In the genomic region with DNA sequence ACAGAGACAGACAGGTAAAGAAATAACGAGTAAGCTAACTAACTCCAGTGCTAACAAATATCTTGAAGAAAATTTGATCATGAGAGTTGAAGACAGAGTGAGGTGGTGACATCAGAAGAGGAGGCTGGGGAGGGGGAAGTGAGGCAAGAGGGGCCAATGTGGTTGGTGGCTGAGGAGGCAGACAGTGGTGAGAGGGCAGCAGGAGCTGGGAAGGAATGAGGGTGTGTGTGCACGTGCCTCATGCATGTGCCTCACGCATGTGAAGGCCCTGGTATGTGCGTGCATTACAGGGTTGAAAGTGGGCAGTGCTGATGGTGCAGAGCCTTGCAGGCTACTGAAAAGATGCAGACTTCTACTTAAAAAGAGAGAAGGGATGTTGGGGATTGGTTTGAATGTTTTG, we compare ENCODE assay signal across 23 mouse cellular contexts. TPM values are rescaled to one million over a fixed set of nuclear protein-coding genes. Genes with fewer than 3 reads are reported as not detected.
DNase-seq lines count a peak whose midpoint lies in the region; ATAC-seq and TF ChIP-seq lines count a peak whose summit lies in the region.
"Had no signal": no experiment of that assay in that cellular context is flagged by ENCODE, and none has a peak within 500 bp of the region (broad histone marks: within the 10 kb centered on the region; RNA-seq: fewer than 3 reads in every experiment).

No protein-coding gene starts in this region.

- no peak for TF ChIP-seq CTCF in liver, postnatal 0 days (IDR thresholded peaks at IDR 0.05; ENCODE audit: low read depth)

- H3K4me1 ChIP-seq in liver, postnatal 0 days (ENCODE audit: insufficient read depth), result no peaks in the 10 kb centered on the region
- no peaks in the 10 kb centered on the region for H3K4me1 ChIP-seq in liver, embryonic 11.5 days (replicated peaks; ENCODE audit: control insufficient read depth, insufficient read depth, low read length)
- H3K4me1 ChIP-seq: forebrain, embryonic 10.5 days; forebrain, embryonic 15.5 days; heart, embryonic 10.5 days; hindbrain, embryonic 13.5 days; intestine, embryonic 15.5 days had no signal

- TF ChIP-seq EP300 in liver, postnatal 0 days (IDR thresholded peaks at IDR 0.05; ENCODE audit: low read depth), result no peak

- H3K36me3 ChIP-seq in liver, postnatal 0 days (replicated peaks; ENCODE audit: insufficient read depth, low read length), result no peaks in the 10 kb centered on the region
- H3K36me3 ChIP-seq in liver, embryonic 11.5 days (ENCODE audit: control insufficient read depth, insufficient read depth, low read length), result no peaks in the 10 kb centered on the region
- H3K36me3 ChIP-seq: forebrain, embryonic 10.5 days; forebrain, embryonic 15.5 days; hindbrain, embryonic 13.5 days; intestine, embryonic 15.5 days had no signal

- 55% methylated on average over 4 of the region's 4 CpGs for WGBS in liver, postnatal 0 days (ENCODE audit: insufficient replicate concordance)
- 69% methylated on average over 4 of the region's 4 CpGs for WGBS in liver, embryonic 11.5 days

- H3K27me3 ChIP-seq in liver, postnatal 0 days (ENCODE audit: insufficient read depth, low read length), result no peaks in the 10 kb centered on the region
- no peaks in the 10 kb centered on the region for H3K27me3 ChIP-seq in liver, embryonic 11.5 days (replicated peaks; ENCODE audit: control insufficient read depth, insufficient read depth, low read length)
- H3K27me3 ChIP-seq: embryonic facial prominence, embryonic 15.5 days; forebrain, embryonic 15.5 days; hindbrain, embryonic 13.5 days; intestine, embryonic 15.5 days had no signal

- H3K9ac ChIP-seq in liver, postnatal 0 days (replicated peaks), result no peak overlapping the region
- no peak overlapping the region for H3K9ac ChIP-seq in liver, embryonic 11.5 days (ENCODE audit: low read depth, low read length)
- H3K9ac ChIP-seq: embryonic facial prominence, embryonic 15.5 days; forebrain, embryonic 15.5 days; hindbrain, embryonic 13.5 days; intestine, embryonic 15.5 days had no signal

- no peak overlapping the region for H3K4me3 ChIP-seq in liver, postnatal 0 days (ENCODE audit: low read depth, low read length)
- H3K4me3 ChIP-seq in liver, embryonic 11.5 days (ENCODE audit: low read depth, low read length), result no peak overlapping the region
- H3K4me3 ChIP-seq: embryonic facial prominence, embryonic 15.5 days; erythroblast, embryonic 14.5 days; forebrain, embryonic 10.5 days; forebrain, embryonic 15.5 days; heart, embryonic 10.5 days; hindbrain, embryonic 13.5 days; intestine, embryonic 15.5 days had no signal

- H3K9me3 ChIP-seq in liver, postnatal 0 days (ENCODE audit: low read length), result no peaks in the 10 kb centered on the region
- H3K9me3 ChIP-seq in liver, embryonic 11.5 days (ENCODE audit: control insufficient read depth, low read length), result no peaks in the 10 kb centered on the region
- H3K9me3 ChIP-seq: embryonic facial prominence, embryonic 15.5 days; forebrain, embryonic 10.5 days; forebrain, embryonic 15.5 days; heart, embryonic 10.5 days; hindbrain, embryonic 13.5 days; intestine, embryonic 15.5 days had no signal

- no peak overlapping the region; the same call in 1 of the 2 replicates for H3K27ac ChIP-seq in liver, postnatal 0 days (ENCODE audit: low read depth)
- no peak overlapping the region for H3K27ac ChIP-seq in liver, embryonic 11.5 days (ENCODE audit: low read depth, low read length)
- H3K27ac ChIP-seq: embryonic facial prominence, embryonic 15.5 days; forebrain, embryonic 10.5 days; forebrain, embryonic 15.5 days; heart, embryonic 10.5 days; hindbrain, embryonic 13.5 days; intestine, embryonic 15.5 days had no signal

- peak; percentile 53; the same call in 1 of the 2 replicates for ATAC-seq in liver, postnatal 0 days
- ATAC-seq in liver, embryonic 11.5 days (replicated peaks; ENCODE audit: low FRiP score), result no peak
- peak; percentile 77 for ATAC-seq in megakaryocyte, adult 5-6 weeks (ENCODE audit: poor library complexity, severe bottlenecking)
- ATAC-seq in neutrophil, adult 5-6 weeks (ENCODE audit: extremely low read depth, insufficient number of reproducible peaks, low FRiP score, poor library complexity, severe bottlenecking), result 0 out of 2 replicates have a peak, but pooled peaks have one; percentile 13
- ATAC-seq: forebrain, embryonic 15.5 days; intestine, embryonic 15.5 days had no signal

- H3K4me2 ChIP-seq in liver, postnatal 0 days (ENCODE audit: low read depth, low read length), result no peak overlapping the region
- no peak overlapping the region for H3K4me2 ChIP-seq in liver, embryonic 11.5 days
- H3K4me2 ChIP-seq: embryonic facial prominence, embryonic 15.5 days; forebrain, embryonic 15.5 days; hindbrain, embryonic 13.5 days; intestine, embryonic 15.5 days had no signal

- DNase-seq in liver, postnatal 0 days, result peak; percentile 36
- DNase-seq in liver, embryonic 11.5 days (ENCODE audit: low spot score), result no peak
- peak; percentile 36 for DNase-seq in brain, adult 2 months (ENCODE audit: low read depth, low spot score)
- DNase-seq in gastrocnemius, adult 18-20 months (ENCODE audit: low spot score), result no peak
- DNase-seq in frontal cortex, postnatal 10 days (ENCODE audit: low spot score in 2 of 2), result no peak
- no peak for DNase-seq in cerebellum, adult 18-20 months
- DNase-seq: adrenal gland, postnatal 10 days; cerebellum, adult 2 months; cerebellum, postnatal 10 days; embryo, embryonic 11 days; gastrocnemius, postnatal 25 days; heart, adult 11 months; heart, postnatal 10 days; heart, postnatal 4 days had no signal

RNA-seq across cellular contexts. Expression of a gene that starts 43.0 kb away (rescaled TPM):
- 15.7 and 18.1 TPM in 2 replicates for polyA plus RNA-seq in liver, postnatal 0 days (2015; fragmentation: Nextera tagmentation; extraction: Ambion mirVana)
- 28.6 and 30.2 TPM in 2 replicates for polyA plus RNA-seq in liver, embryonic 11.5 days (2014; fragmentation: Nextera tagmentation; extraction: Ambion mirVana)
- total RNA-seq in megakaryocyte, adult 5-6 weeks (2015), result 17.1 and 17.9 TPM in 2 replicates
- 18.6 and 31.3 TPM in 2 replicates for total RNA-seq in megakaryocyte, adult 5-6 weeks (2017)
- 60.9 and 63.4 TPM in 2 replicates for total RNA-seq in neutrophil, adult 5-6 weeks (2017)
- under 1 TPM; 0.14 to 0.69 TPM for total RNA-seq in gastrocnemius, adult 18-20 months (2021)

Comparison
In these comparisons a context has a peak if more than half of its experiments do, and no peak if none do; other contexts are left out.
1. DNase-seq: peak in liver, postnatal 0 days (single experiment) and brain, adult 2 months (single experiment); none in liver, embryonic 11.5 days (single experiment), gastrocnemius, adult 18-20 months (single experiment), frontal cortex, postnatal 10 days (0 of 2) and cerebellum, adult 18-20 months (0 of 2).
2. RNA of a gene that starts 43.0 kb away (total RNA-seq): 60.9 to 63.4 TPM in neutrophil, adult 5-6 weeks and 17.1 to 31.3 TPM in megakaryocyte, adult 5-6 weeks; 0.14 to 0.69 TPM in gastrocnemius, adult 18-20 months; every median in the first group is over 10 times any median in the second.